Mouse (Mus musculus) lung, postnatal 25 days (tissue): ENCODE data around the gene Ifitm3.

Source experiments
- DNase-seq: peaks from one replicate; pipeline ENCODE4 v3.0.0; 2022; ENCODE audit warnings: low spot score

Gene Ifitm3

GRCm38 (mm10) chr7:140962733-140963132 lies 47.8 kb downstream of the Ifitm3 start:
- DNase-seq, result no peak

GRCm38 (mm10) chr7:140961416-140961815 lies 49.2 kb downstream of the Ifitm3 start:
- no peak for DNase-seq

- DNase-seq, result no peak
These were observed 50.5 kb downstream of the Ifitm3 start for GRCm38 (mm10) chr7:140960026-140960425.
